Mouse (Mus musculus) thymus, adult 2 months (tissue): Measurements from ENCODE around the gene Tlk2. TPM values are rescaled to one million over a fixed set of nuclear protein-coding genes. Genes with fewer than 3 reads are reported as not detected.

Source experiments
- DNase-seq: peaks from one replicate; pipeline ENCODE4 v3.0.0; 2021
- H3K27ac ChIP-seq: fragments of 200-500 bp; 2 replicates; pipeline ENCODE4 v1.5.1; 2012; ENCODE audit warnings: low read length, control low read depth; ENCODE audit not compliant: control insufficient read depth, insufficient read depth
- H3K27me3 ChIP-seq: fragments of 200-500 bp; 2 replicates; pipeline ENCODE4 v1.6.1; 2012; ENCODE audit warnings: mild to moderate bottlenecking, low read length, moderate library complexity, mixed read lengths; ENCODE audit not compliant: control insufficient read depth, insufficient read depth
- H3K36me3 ChIP-seq: fragments of 200-500 bp; 2 replicates; pipeline ENCODE4 v1.6.1; 2012; ENCODE audit warnings: mild to moderate bottlenecking, low read length, moderate library complexity; ENCODE audit not compliant: control insufficient read depth, insufficient read depth
- H3K4me1 ChIP-seq: fragments of 200-500 bp; replicated peaks from 2 replicates; pipeline ENCODE4 v1.6.1; 2012; ENCODE audit warnings: low read length; ENCODE audit not compliant: control insufficient read depth, insufficient read depth
- H3K4me3 ChIP-seq: fragments of 200-500 bp; 2 replicates; pipeline ENCODE4 v1.5.1; 2012; ENCODE audit warnings: mild to moderate bottlenecking, low read length, control low read depth, moderate library complexity; ENCODE audit not compliant: control insufficient read depth, insufficient read depth
- CTCF ChIP-seq: fragments of 200-500 bp; IDR thresholded peaks from 2 replicates; pipeline ENCODE4 v1.5.1; 2012; ENCODE audit warnings: mild to moderate bottlenecking, control low read depth, low read length, moderate library complexity, borderline replicate concordance; ENCODE audit not compliant: control insufficient read depth, poor library complexity, insufficient read depth; ENCODE audit errors: extremely low read depth
- POLR2A ChIP-seq: fragments of 200-500 bp; IDR thresholded peaks from 2 replicates; pipeline ENCODE4 v1.6.1; 2012; ENCODE audit warnings: mild to moderate bottlenecking, low read length, control low read depth, moderate library complexity; ENCODE audit not compliant: control insufficient read depth, poor library complexity, insufficient read depth; ENCODE audit errors: extremely low read depth
- WGBS: fragments of 180-500 bp; shearing (Covaris S2); methylation state at CpG from one replicate; pipeline ENCODE4 v1.1.7; 2018; 5-methylcytosine and 5-hydroxymethylcytosine counted together
- polyA plus RNA-seq: library from polyadenylated mRNA; depleted of rRNA; stranded (reverse); fragments of >200 nt; gene quantifications from 2 replicates; pipeline ENCODE4 v1.2.3, GENCODE M21; 2012

Gene Tlk2
- polyA plus RNA-seq, 1 experiment: 31.6 TPM

- no peak overlapping the region for H3K4me3 ChIP-seq
- no peaks in the 10 kb centered on the region for H3K36me3 ChIP-seq
- TF ChIP-seq CTCF (no peak), POLR2A (no peak)
- H3K27me3 ChIP-seq: no peaks in the 10 kb centered on the region
- DNase-seq: no peak
- WGBS: 73% methylated on average over 3 of the region's 3 CpGs
- no peak overlapping the region for H3K27ac ChIP-seq
- H3K4me1 ChIP-seq: no peaks in the 10 kb centered on the region
These were observed 23.8 kb downstream of the Tlk2 start for GRCm38 (mm10) chr11:105202403-105202802.

GRCm38 (mm10) chr11:105210007-105210406, 31.4 kb downstream of the Tlk2 start:
- Histone ChIP-seq H3K27ac (no peak overlapping the region), H3K36me3 (peaks cover 38% of the 10 kb centered on the region), H3K27me3 (no peaks in the 10 kb centered on the region), H3K4me3 (no peak overlapping the region), H3K4me1 (no peaks in the 10 kb centered on the region)
- TF ChIP-seq POLR2A: no peak
- no peak for TF ChIP-seq CTCF
- DNase-seq: no peak
- 97% methylated on average over 1 of the region's 1 CpGs for WGBS

DNA sequence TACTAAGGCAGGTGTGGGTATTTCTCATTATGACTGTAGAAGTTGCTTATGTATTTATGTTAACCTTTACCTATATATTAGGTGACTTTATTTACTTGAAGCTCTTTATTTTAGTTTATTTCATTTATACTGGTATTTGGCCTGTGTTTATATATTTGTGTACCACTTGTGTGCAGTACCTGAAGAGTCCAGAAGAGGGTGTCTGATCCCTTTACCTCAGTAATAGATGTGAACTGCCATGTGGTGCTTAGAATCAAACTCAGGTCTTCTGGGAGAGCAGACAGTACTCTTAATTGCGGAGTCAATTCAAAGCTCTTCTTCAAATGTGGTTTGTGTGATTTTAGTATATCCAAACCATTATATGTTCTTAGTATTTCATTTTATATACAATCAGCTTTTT, 35.6 kb downstream of the Tlk2 start:
- Histone ChIP-seq H3K4me1 (no peaks in the 10 kb centered on the region), H3K27ac (no peak overlapping the region), H3K36me3 (peaks cover 38% of the 10 kb centered on the region), H3K4me3 (no peak overlapping the region), H3K27me3 (no peaks in the 10 kb centered on the region)
- WGBS: 97% methylated on average over 1 of the region's 1 CpGs
- TF ChIP-seq CTCF (no peak), POLR2A (no peak)
- no peak for DNase-seq

DNA sequence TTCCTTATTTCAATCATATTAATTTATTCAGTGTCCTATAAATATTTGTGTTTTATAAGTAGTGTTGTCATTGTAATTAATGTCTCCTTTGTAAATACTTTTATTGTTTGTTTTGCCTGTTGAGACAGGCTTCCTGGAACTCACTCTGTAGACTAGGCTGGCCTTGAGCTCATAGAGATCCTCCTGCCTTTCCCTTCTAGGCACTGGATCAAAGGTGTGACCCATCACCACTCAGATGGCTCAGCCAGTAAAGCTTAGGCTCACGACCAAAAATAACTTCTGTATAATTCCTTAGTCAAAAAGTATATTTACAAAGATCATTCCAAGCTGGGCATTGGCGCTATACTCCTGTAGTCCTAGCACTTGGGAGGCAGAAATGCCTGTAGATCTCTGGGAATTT, 39.2 kb downstream of the Tlk2 start:
- Histone ChIP-seq H3K27ac (no peak overlapping the region), H3K36me3 (peaks cover 23% of the 10 kb centered on the region), H3K27me3 (no peaks in the 10 kb centered on the region), H3K4me3 (no peak overlapping the region), H3K4me1 (no peaks in the 10 kb centered on the region)
- TF ChIP-seq POLR2A (no peak), CTCF (no peak)
- DNase-seq: no peak
- WGBS: 97% methylated on average over 2 of the region's 2 CpGs

DNA sequence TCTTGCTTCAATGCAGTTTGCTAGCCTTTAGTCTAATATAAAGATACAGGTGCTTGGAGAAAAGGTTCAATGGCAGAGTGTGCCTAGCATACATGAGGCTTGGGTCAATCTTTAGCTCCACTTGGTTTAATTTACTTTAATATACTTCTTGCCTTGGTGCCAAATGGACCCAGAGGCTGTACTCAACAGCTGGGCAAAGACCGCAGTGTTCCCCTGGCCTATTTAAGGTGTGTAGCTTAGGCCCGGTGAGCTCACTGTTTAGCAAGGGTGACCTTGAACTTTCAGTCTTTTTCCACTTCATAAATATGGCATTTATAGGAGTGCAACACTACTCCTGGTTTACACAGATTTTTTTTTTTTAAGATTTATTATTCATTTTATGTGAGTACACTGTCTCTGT, 55.9 kb downstream of the Tlk2 start:
- no peaks in the 10 kb centered on the region for H3K4me1 ChIP-seq
- WGBS: 97% methylated on average over 2 of the region's 2 CpGs
- no peak for DNase-seq
- no peak overlapping the region for H3K27ac ChIP-seq
- no peak overlapping the region for H3K4me3 ChIP-seq
- no peak for TF ChIP-seq POLR2A
- no peaks in the 10 kb centered on the region; the same call in 1 of the 2 replicates for H3K36me3 ChIP-seq
- H3K27me3 ChIP-seq: no peaks in the 10 kb centered on the region

DNA sequence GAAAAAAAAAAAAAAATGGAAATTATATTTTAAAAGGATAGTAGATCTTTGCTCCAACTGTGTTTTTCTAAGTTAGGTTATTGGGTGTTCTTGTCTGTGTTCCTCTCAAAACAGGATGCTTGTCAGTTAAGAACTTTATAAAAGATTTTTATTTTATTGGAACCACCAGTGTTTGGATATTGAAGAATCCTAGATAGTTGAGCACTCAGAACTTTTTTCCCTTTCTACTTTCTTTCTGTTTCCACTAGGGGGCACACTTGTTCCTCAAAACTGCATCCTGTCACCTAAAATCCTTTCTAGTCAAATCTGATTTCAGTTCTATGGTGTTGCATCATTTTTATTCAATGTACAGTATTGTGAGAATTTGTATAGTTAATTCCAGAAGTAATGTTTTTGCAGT, 62.4 kb downstream of the Tlk2 start:
- peaks cover 31% of the 10 kb centered on the region for H3K36me3 ChIP-seq
- H3K27ac ChIP-seq: no peak overlapping the region
- TF ChIP-seq CTCF: no peak
- TF ChIP-seq POLR2A: no peak
- H3K4me1 ChIP-seq: no peaks in the 10 kb centered on the region
- no peaks in the 10 kb centered on the region for H3K27me3 ChIP-seq
- no peak overlapping the region for H3K4me3 ChIP-seq
- DNase-seq: peak; percentile 1

DNA sequence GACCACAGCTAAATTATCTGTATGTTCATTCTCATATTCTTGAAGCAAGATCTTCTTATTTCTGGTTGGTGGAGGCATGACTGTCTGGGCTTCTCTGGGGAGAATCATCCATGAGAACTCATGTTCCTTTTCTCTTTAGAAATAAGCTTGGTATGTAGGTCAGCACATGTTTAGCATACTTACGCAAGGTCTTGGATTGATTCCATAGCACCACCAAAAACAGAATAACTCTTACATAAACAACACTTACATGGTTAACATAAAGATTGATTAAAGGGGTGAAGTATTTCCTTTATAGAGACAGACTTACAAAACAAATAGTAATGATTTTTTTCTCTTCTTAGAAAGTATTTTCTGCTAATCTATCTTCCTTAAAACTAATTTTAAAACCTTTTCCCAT, 67.8 kb downstream of the Tlk2 start:
- peaks cover 73% of the 10 kb centered on the region for H3K36me3 ChIP-seq
- no peak overlapping the region for H3K27ac ChIP-seq
- WGBS: 95% methylated on average over 1 of the region's 1 CpGs
- no peaks in the 10 kb centered on the region for H3K27me3 ChIP-seq
- TF ChIP-seq CTCF (no peak), POLR2A (no peak)
- H3K4me1 ChIP-seq: no peaks in the 10 kb centered on the region
- no peak for DNase-seq
- H3K4me3 ChIP-seq: no peak overlapping the region
